Mouse (Mus musculus): Measurements from ENCODE around the gene Ptgds.

DNA sequence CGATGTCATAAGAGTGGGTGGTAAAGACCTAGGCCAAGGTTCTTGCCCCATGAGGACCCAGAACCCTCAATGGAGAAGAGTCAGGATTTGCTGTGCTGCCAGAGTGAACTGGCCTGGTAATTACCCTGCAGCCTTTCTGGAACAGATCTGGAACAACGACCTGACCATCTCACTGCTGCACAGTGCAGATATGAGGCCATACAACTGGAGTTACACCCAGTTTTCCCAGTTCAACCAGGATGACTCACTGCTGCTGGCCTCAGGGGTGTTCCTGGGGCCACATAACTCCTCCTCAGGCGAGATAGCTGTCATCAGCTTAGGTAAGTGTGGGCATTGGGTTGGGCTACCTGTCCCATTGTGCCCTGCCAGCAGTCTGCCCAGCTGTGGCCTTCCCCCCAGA is 32.9 kb upstream of the Ptgds start:
- TF ChIP-seq POLR2A (IDR thresholded peaks at IDR 0.05; ENCODE audit: insufficient read depth, low read depth, low read length), result no peak
- no peak for TF ChIP-seq CTCF (IDR thresholded peaks at IDR 0.05; ENCODE audit: insufficient read depth, low read depth, low read length)
